In the genomic region with DNA sequence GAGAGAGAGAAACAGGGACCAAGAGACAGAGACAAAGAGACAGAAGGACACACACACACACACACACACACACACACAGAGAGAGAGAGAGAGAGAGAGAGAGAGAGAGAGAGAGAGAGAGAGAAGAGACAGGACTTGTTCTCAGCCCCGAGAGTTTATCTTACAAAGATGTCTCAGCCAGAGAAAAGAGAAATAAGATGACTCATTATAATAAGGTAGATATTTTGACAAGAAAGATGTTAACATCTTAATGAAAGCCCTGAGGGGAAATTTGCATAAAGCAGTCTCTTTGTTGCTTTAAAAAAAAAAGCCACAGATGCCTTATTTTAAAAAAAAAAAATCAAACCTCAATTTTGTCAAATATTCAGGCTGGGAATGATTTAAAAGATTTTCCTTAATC, we compare ENCODE assay signal across 25 mouse cellular contexts.
"Had no signal": no experiment of that assay in that cellular context is flagged by ENCODE, and none has a peak within 500 bp of the region (broad histone marks: within the 10 kb centered on the region; RNA-seq: fewer than 3 reads in every experiment).

No protein-coding gene starts in this region.

- H3K4me3 ChIP-seq: gastrocnemius, adult 2 months; heart, adult 2 months; heart, embryonic 13.5 days; heart, embryonic 15.5 days; hindbrain, embryonic 13.5 days; hindbrain, embryonic 15.5 days; kidney, embryonic 15.5 days; limb, embryonic 13.5 days; limb, embryonic 15.5 days; liver, embryonic 12.5 days had no signal

- H3K36me3 ChIP-seq: heart, embryonic 13.5 days; heart, embryonic 15.5 days; hindbrain, embryonic 13.5 days; hindbrain, embryonic 15.5 days; kidney, embryonic 15.5 days; limb, embryonic 13.5 days; limb, embryonic 15.5 days; liver, embryonic 12.5 days had no signal

- H3K9me3 ChIP-seq: heart, embryonic 13.5 days; heart, embryonic 15.5 days; hindbrain, embryonic 13.5 days; hindbrain, embryonic 15.5 days; kidney, embryonic 15.5 days; limb, embryonic 13.5 days; limb, embryonic 15.5 days; liver, embryonic 12.5 days had no signal

- H3K4me1 ChIP-seq: heart, embryonic 13.5 days; heart, embryonic 15.5 days; hindbrain, embryonic 15.5 days; kidney, embryonic 15.5 days; limb, embryonic 13.5 days; limb, embryonic 15.5 days had no signal

- DNase-seq: gastrocnemius, adult 2 months; gastrocnemius, postnatal 10 days; gastrocnemius, postnatal 36 days; heart, adult 2 months; heart, postnatal 14 days; heart, postnatal 36 days; kidney, adult 11 months; kidney, adult 2 months; kidney, postnatal 14 days; layer of hippocampus, adult 9-11 months; layer of hippocampus, postnatal 36 days; left cerebral cortex, postnatal 4 days had no signal

- H3K4me2 ChIP-seq: heart, embryonic 11.5 days; heart, embryonic 13.5 days; heart, embryonic 15.5 days; hindbrain, embryonic 13.5 days; hindbrain, embryonic 15.5 days; kidney, embryonic 15.5 days; limb, embryonic 13.5 days; limb, embryonic 15.5 days; liver, embryonic 12.5 days had no signal

- H3K27me3 ChIP-seq: heart, embryonic 13.5 days; heart, embryonic 15.5 days; hindbrain, embryonic 13.5 days; hindbrain, embryonic 15.5 days; kidney, embryonic 15.5 days; limb, embryonic 13.5 days; limb, embryonic 15.5 days; liver, embryonic 12.5 days had no signal

- H3K27ac ChIP-seq: gastrocnemius, adult 2 months; heart, adult 2 months; heart, embryonic 13.5 days; heart, embryonic 15.5 days; hindbrain, embryonic 13.5 days; hindbrain, embryonic 15.5 days; hindbrain, postnatal 0 days; kidney, embryonic 15.5 days; kidney, postnatal 0 days; limb, embryonic 13.5 days; limb, embryonic 15.5 days; liver, embryonic 14.5 days had no signal

- H3K9ac ChIP-seq: heart, embryonic 13.5 days; heart, embryonic 15.5 days; hindbrain, embryonic 13.5 days; hindbrain, embryonic 15.5 days; kidney, embryonic 15.5 days; limb, embryonic 13.5 days; limb, embryonic 15.5 days; liver, embryonic 12.5 days; liver, embryonic 14.5 days had no signal

- ATAC-seq: hindbrain, postnatal 0 days; intestine, embryonic 16.5 days; liver, embryonic 12.5 days had no signal
